Mouse (Mus musculus) G1E (cell line): Measurements from ENCODE around the gene Mmrn1.

Experiments used
- CTCF ChIP-seq: IDR thresholded peaks from 2 replicates; pipeline ENCODE4 v1.5.1; 2012; ENCODE audit warnings: low read depth, low read length, inconsistent platforms, mixed read lengths
- GATA1 ChIP-seq: IDR thresholded peaks from 2 replicates; pipeline ENCODE4 v1.6.1; 2012; ENCODE audit warnings: borderline replicate concordance, low read length, inconsistent platforms, mixed read lengths
- GATA2 ChIP-seq: IDR thresholded peaks from 2 replicates; pipeline ENCODE4 v1.6.1; 2012; ENCODE audit warnings: low read depth, low read length, inconsistent platforms, borderline replicate concordance
- POLR2AphosphoS5 ChIP-seq: IDR thresholded peaks from 2 replicates; pipeline ENCODE4 v1.6.1; 2012; ENCODE audit warnings: low read depth, low read length, inconsistent platforms; ENCODE audit not compliant: insufficient replicate concordance
- TAL1 ChIP-seq: conservative IDR thresholded peaks from 2 replicates; pipeline ENCODE4 v1.6.1; 2012; ENCODE audit warnings: low read depth, low read length, inconsistent platforms, mixed read lengths

GRCm38 (mm10) chr6:61001003-61001790 lies 76.4 kb downstream of the Mmrn1 start:
- TF ChIP-seq CTCF (no peak), GATA1 (no peak), GATA2 (no peak), TAL1 (0 out of 2 replicates have a peak, but pooled peaks have one; percentile 28), POLR2AphosphoS5 (no peak)
